Mouse (Mus musculus): Measurements from ENCODE around the gene Ube4a.

GRCm38 (mm10) chr9:44875476-44875875 lies 89.9 kb downstream of the Ube4a start:
- TF ChIP-seq USF1 (IDR thresholded peaks at IDR 0.05; ENCODE audit: low read depth, low read length) (no peak), CTCF (conservative IDR thresholded peaks at IDR 0.05 in 1 of 2, IDR thresholded peaks at IDR 0.05 in 1 of 2; ENCODE audit: low read depth in 2 of 2, low read length in 2 of 2) (no peak), ELF1 (IDR thresholded peaks at IDR 0.05; ENCODE audit: low read depth, low read length) (no peak), BHLHE40 (IDR thresholded peaks at IDR 0.05; ENCODE audit: low read depth, low read length) (no peak), JUND (conservative IDR thresholded peaks at IDR 0.05; ENCODE audit: low read depth, low read length) (no peak), ZC3H11A (IDR thresholded peaks at IDR 0.05; ENCODE audit: low read depth, low read length) (no peak), E2F4 (IDR thresholded peaks at IDR 0.05; ENCODE audit: insufficient replicate concordance, low read depth, low read length) (no peak), ZMIZ1 (IDR thresholded peaks at IDR 0.05; ENCODE audit: low read depth, low read length) (no peak), ZKSCAN1 (IDR thresholded peaks at IDR 0.05; ENCODE audit: borderline replicate concordance, low read depth, low read length) (no peak), ETS1 (conservative IDR thresholded peaks at IDR 0.05; ENCODE audit: low read depth, low read length) (no peak), POLR2A (IDR thresholded peaks at IDR 0.05; ENCODE audit: low read depth, low read length) (no peak), HCFC1 (IDR thresholded peaks at IDR 0.05; ENCODE audit: low read depth, low read length) (no peak), ZNF384 (IDR thresholded peaks at IDR 0.05; ENCODE audit: low read depth, low read length) (no peak), EP300 (IDR thresholded peaks at IDR 0.05; ENCODE audit: low read length) (no peak)
